Mouse (Mus musculus): ENCODE results near the gene Gaa.

DNA sequence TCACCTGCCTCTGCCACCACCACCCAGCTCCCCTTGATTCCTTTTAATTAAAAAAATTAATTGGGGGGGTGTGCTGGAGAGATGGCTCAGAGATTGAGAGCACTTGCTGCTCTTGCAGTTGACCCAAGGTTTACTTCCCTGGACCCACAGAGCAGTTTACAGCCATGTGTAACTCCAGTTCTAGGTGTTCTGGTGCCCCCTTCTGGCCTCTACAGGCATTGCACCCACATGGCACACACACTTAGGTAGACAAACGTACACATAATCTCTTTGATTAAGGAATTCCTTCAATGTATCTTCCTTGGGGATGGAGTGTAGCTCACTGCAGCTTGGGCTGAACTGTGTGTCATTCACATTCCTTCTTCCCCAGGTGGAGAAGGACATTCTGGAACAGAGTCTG lies 57.4 kb downstream of the Gaa start:
- TF ChIP-seq CTCF (IDR thresholded peaks at IDR 0.05) (peak; percentile 33), POLR2A (IDR thresholded peaks at IDR 0.05; ENCODE audit: insufficient read depth, low read depth, low read length) (no peak), EP300 (IDR thresholded peaks at IDR 0.05; ENCODE audit: insufficient read depth, low read depth, low read length) (no peak)

All from heart, adult 2 months (tissue).